Mouse (Mus musculus): ENCODE measurements around the gene Mrps18b. TPM values are rescaled to one million over a fixed set of nuclear protein-coding genes. Genes with fewer than 3 reads are reported as not detected.

Mrps18b gene
- polyA plus RNA-seq, 1 experiment from 2014 or later, result 67.1 TPM

GRCm38 (mm10) chr17:35870151-35870883 is 45.9 kb downstream of the Mrps18b start:
- no peak for ATAC-seq (ENCODE audit: low FRiP score)
- peak overlapping the region; percentile 44 for H3K9ac ChIP-seq (replicated peaks)
- peak overlapping the region; percentile 66 for H3K4me3 ChIP-seq (replicated peaks)
- 66% methylated on average over 9 of the region's 9 CpGs for WGBS
- peaks cover 78% of the 10 kb centered on the region for H3K4me1 ChIP-seq
- no peaks in the 10 kb centered on the region for H3K27me3 ChIP-seq (replicated peaks)
- H3K36me3 ChIP-seq, result peaks cover 14% of the 10 kb centered on the region
- H3K27ac ChIP-seq (replicated peaks), result peak overlapping the region; percentile 95
- H3K9me3 ChIP-seq (replicated peaks), result no peaks in the 10 kb centered on the region
- H3K4me2 ChIP-seq, result peak overlapping the region; percentile 90

GRCm38 (mm10) chr17:35869346-35870067 is 46.7 kb downstream of the Mrps18b start:
- H3K36me3 ChIP-seq, result peaks cover 6% of the 10 kb centered on the region
- no peaks in the 10 kb centered on the region for H3K27me3 ChIP-seq (replicated peaks)
- H3K4me3 ChIP-seq (replicated peaks), result peak overlapping the region; percentile 66
- peak overlapping the region; percentile 81 for H3K9ac ChIP-seq (replicated peaks)
- no peaks in the 10 kb centered on the region for H3K9me3 ChIP-seq (replicated peaks)
- H3K27ac ChIP-seq (replicated peaks), result peak overlapping the region; percentile 95
- H3K4me1 ChIP-seq, result peaks cover 83% of the 10 kb centered on the region
- peak overlapping the region; percentile 90 for H3K4me2 ChIP-seq
- ATAC-seq (ENCODE audit: low FRiP score), result no peak
- WGBS, result 4% methylated on average over 7 of the region's 7 CpGs

- Histone ChIP-seq H3K4me2 (peak overlapping the region; percentile 90), H3K27me3 (replicated peaks) (no peaks in the 10 kb centered on the region), H3K4me3 (replicated peaks) (peak overlapping the region; percentile 66), H3K27ac (replicated peaks) (peak overlapping the region; percentile 95), H3K9me3 (replicated peaks) (no peaks in the 10 kb centered on the region), H3K4me1 (peaks cover 83% of the 10 kb centered on the region), H3K36me3 (peaks cover under 1% of the 10 kb centered on the region; the same call in 1 of the 2 replicates), H3K9ac (replicated peaks) (peak overlapping the region; percentile 81)
- no peak for ATAC-seq (ENCODE audit: low FRiP score)
- WGBS, result 7% methylated on average over 7 of the region's 7 CpGs
Measured at GRCm38 (mm10) chr17:35868961-35869345, 47.2 kb downstream of the Mrps18b start.

GRCm38 (mm10) chr17:35868165-35868820 is 47.9 kb downstream of the Mrps18b start:
- WGBS, result 36% methylated on average over 17 of the region's 17 CpGs
- Histone ChIP-seq H3K9me3 (replicated peaks) (no peaks in the 10 kb centered on the region), H3K9ac (replicated peaks) (peak overlapping the region; percentile 81), H3K36me3 (no peaks in the 10 kb centered on the region; the same call in 1 of the 2 replicates), H3K4me2 (peak overlapping the region; percentile 90), H3K27ac (replicated peaks) (peak overlapping the region; percentile 95), H3K27me3 (replicated peaks) (no peaks in the 10 kb centered on the region), H3K4me1 (peaks cover 79% of the 10 kb centered on the region), H3K4me3 (replicated peaks) (peak overlapping the region; percentile 66)
- no peak for ATAC-seq (ENCODE audit: low FRiP score)

GRCm38 (mm10) chr17:35866911-35867890 is 49.0 kb downstream of the Mrps18b start:
- ATAC-seq (ENCODE audit: low FRiP score), result no peak
- peaks cover 69% of the 10 kb centered on the region for H3K4me1 ChIP-seq
- WGBS, result 7% methylated on average over 26 of the region's 26 CpGs

GRCm38 (mm10) chr17:35866281-35866831 is 49.8 kb downstream of the Mrps18b start:
- peak overlapping the region; percentile 66 for H3K4me3 ChIP-seq (replicated peaks)
- ATAC-seq (ENCODE audit: low FRiP score), result peak; percentile 44
- peak overlapping the region; percentile 81 for H3K9ac ChIP-seq (replicated peaks)
- under 1% methylated on average over 36 of the region's 38 CpGs for WGBS
- H3K27ac ChIP-seq (replicated peaks), result peak overlapping the region; percentile 95
- peaks cover 69% of the 10 kb centered on the region for H3K4me1 ChIP-seq
- H3K27me3 ChIP-seq (replicated peaks), result no peaks in the 10 kb centered on the region
- no peaks in the 10 kb centered on the region for H3K9me3 ChIP-seq (replicated peaks)
- H3K36me3 ChIP-seq, result no peaks in the 10 kb centered on the region; the same call in 1 of the 2 replicates
- peak overlapping the region; percentile 90 for H3K4me2 ChIP-seq

More at GRCm38 (mm10) chr17:35866911-35867890, 49.0 kb downstream of the Mrps18b start:
- peak overlapping the region; percentile 95 for H3K27ac ChIP-seq (replicated peaks)
- H3K27me3 ChIP-seq (replicated peaks), result no peaks in the 10 kb centered on the region
- no peaks in the 10 kb centered on the region for H3K9me3 ChIP-seq (replicated peaks)
- peak overlapping the region; percentile 81 for H3K9ac ChIP-seq (replicated peaks)
- H3K36me3 ChIP-seq, result no peaks in the 10 kb centered on the region; the same call in 1 of the 2 replicates
- H3K4me2 ChIP-seq, result peak overlapping the region; percentile 90
- H3K4me3 ChIP-seq (replicated peaks), result peak overlapping the region; percentile 66

GRCm38 (mm10) chr17:35865481-35866280 is 50.5 kb downstream of the Mrps18b start, which contains the start of gene Ppp1r18:
Ppp1r18 (plus strand) TSS chr17:35865593.
- no peaks in the 10 kb centered on the region for H3K9me3 ChIP-seq (replicated peaks)
- H3K4me1 ChIP-seq, result peaks cover 65% of the 10 kb centered on the region
- ATAC-seq (ENCODE audit: low FRiP score), result peak; percentile 66
- peak within 1 kb of the TSS; percentile 90 for H3K4me2 ChIP-seq
- H3K27me3 ChIP-seq (replicated peaks), result no peaks in the 10 kb centered on the region
- H3K9ac ChIP-seq (replicated peaks), result peak within 1 kb of the TSS; percentile 81
- under 1% methylated on average over 46 of the region's 48 CpGs for WGBS
- H3K36me3 ChIP-seq, result no peaks in the 10 kb centered on the region
- peak within 1 kb of the TSS; percentile 95 for H3K27ac ChIP-seq (replicated peaks)
- peak within 1 kb of the TSS; percentile 66 for H3K4me3 ChIP-seq (replicated peaks)

- 28% methylated on average over 10 of the region's 10 CpGs for WGBS
- no peak for ATAC-seq (ENCODE audit: low FRiP score)
- no peaks in the 10 kb centered on the region for H3K9me3 ChIP-seq (replicated peaks)
- H3K9ac ChIP-seq (replicated peaks), result peak overlapping the region; percentile 81
- no peaks in the 10 kb centered on the region for H3K36me3 ChIP-seq
- peak overlapping the region; percentile 95 for H3K27ac ChIP-seq (replicated peaks)
- no peaks in the 10 kb centered on the region for H3K27me3 ChIP-seq (replicated peaks)
- peak overlapping the region; percentile 66 for H3K4me3 ChIP-seq (replicated peaks)
- peaks cover 63% of the 10 kb centered on the region for H3K4me1 ChIP-seq
- H3K4me2 ChIP-seq, result peak overlapping the region; percentile 90
Measured at GRCm38 (mm10) chr17:35864832-35865353, 51.3 kb downstream of the Mrps18b start.

- peak; percentile 91 for ATAC-seq (ENCODE audit: low FRiP score)
- H3K4me2 ChIP-seq, result peak within 1 kb of the TSS; percentile 57
- peaks cover 30% of the 10 kb centered on the region for H3K4me1 ChIP-seq
- H3K27ac ChIP-seq (replicated peaks), result peak within 1 kb of the TSS; percentile 97
- H3K27me3 ChIP-seq (replicated peaks), result no peaks in the 10 kb centered on the region
- H3K4me3 ChIP-seq (replicated peaks), result peak within 1 kb of the TSS; percentile 73
- H3K36me3 ChIP-seq, result peaks cover 24% of the 10 kb centered on the region
- peak within 1 kb of the TSS; percentile 82 for H3K9ac ChIP-seq (replicated peaks)
- under 1% methylated on average over 47 of the region's 47 CpGs for WGBS
- no peaks in the 10 kb centered on the region for H3K9me3 ChIP-seq (replicated peaks)
Measured at GRCm38 (mm10) chr17:35861198-35861857, 54.9 kb downstream of the Mrps18b start, which contains the start of gene Nrm. Nrm (plus strand) TSS chr17:35861318.

Measured in neural tube, embryonic 15.5 days (tissue).